Mouse (Mus musculus) ES-Bruce4 (cell line): Measurements from ENCODE around the gene Vps25. TPM values are rescaled to one million over a fixed set of nuclear protein-coding genes. Genes with fewer than 3 reads are reported as not detected.

Source experiments
- H3K27ac ChIP-seq: 2 replicates; pipeline ENCODE4 v1.5.1; 2012; ENCODE audit warnings: low read length, inconsistent platforms; ENCODE audit not compliant: insufficient read depth
- H3K27me3 ChIP-seq: 2 replicates; pipeline ENCODE4 v1.6.1; 2012; ENCODE audit warnings: mild to moderate bottlenecking, low read length, inconsistent platforms; ENCODE audit not compliant: control insufficient read depth, poor library complexity, insufficient read depth, severe bottlenecking
- H3K36me3 ChIP-seq: 2 replicates; pipeline ENCODE4 v1.6.1; 2012; ENCODE audit warnings: inconsistent platforms, mild to moderate bottlenecking, low read length, moderate library complexity; ENCODE audit not compliant: control insufficient read depth, poor library complexity, insufficient read depth, severe bottlenecking
- H3K4me1 ChIP-seq: one replicate; pipeline ENCODE4 v1.8.1; 2011; ENCODE audit warnings: low read length; ENCODE audit not compliant: control insufficient read depth, insufficient read depth
- H3K4me3 ChIP-seq: 2 replicates; pipeline ENCODE4 v1.5.1; 2011; ENCODE audit warnings: low read depth, mild to moderate bottlenecking, low read length
- H3K9ac ChIP-seq: 2 replicates; pipeline ENCODE4 v1.6.1; 2012; ENCODE audit warnings: low read depth, mild to moderate bottlenecking, inconsistent platforms; ENCODE audit not compliant: poor library complexity, severe bottlenecking
- H3K9me3 ChIP-seq: replicated peaks from 2 replicates; pipeline ENCODE4 v1.6.1; 2012; ENCODE audit warnings: mild to moderate bottlenecking, low read length, inconsistent platforms; ENCODE audit not compliant: control insufficient read depth, poor library complexity, insufficient read depth, severe bottlenecking
- CTCF ChIP-seq: IDR thresholded peaks from one replicate; pipeline ENCODE4 v1.8.1; 2011; ENCODE audit warnings: low read depth, low read length
- EP300 ChIP-seq: IDR thresholded peaks from 2 replicates; pipeline ENCODE4 v1.6.1; 2011; ENCODE audit warnings: low read depth, low read length; ENCODE audit not compliant: insufficient read depth
- POLR2A ChIP-seq: IDR thresholded peaks from one replicate; pipeline ENCODE4 v1.8.1; 2011; ENCODE audit warnings: low read length; ENCODE audit not compliant: insufficient read depth
- polyA plus RNA-seq: library from polyadenylated mRNA; stranded (reverse); fragments of >200 nt; gene quantifications from 2 replicates; pipeline ENCODE4 v1.2.4, GENCODE M21; 2011; ENCODE audit warnings: low read depth; ENCODE audit not compliant: missing spikeins, insufficient read depth, insufficient read length

The Vps25 gene
- 135 and 143 TPM in 2 replicates for polyA plus RNA-seq

GRCm38 (mm10) chr11:101253613-101254389, at the start of gene Vps25:
Vps25 (plus strand) TSS chr11:101253707.
- Histone ChIP-seq H3K9me3 (no peaks in the 10 kb centered on the region), H3K27me3 (no peaks in the 10 kb centered on the region), H3K36me3 (0 out of 2 replicates have a peak, but pooled peaks cover 12% of the 10 kb centered on the region), H3K4me1 (no peaks in the 10 kb centered on the region), H3K4me3 (peak within 1 kb of the TSS; percentile 97), H3K27ac (0 out of 2 replicates have a peak within 1 kb of the TSS, but pooled peaks have one; percentile 26), H3K9ac (peak within 1 kb of the TSS; percentile 92)
- TF ChIP-seq EP300 (0 out of 2 replicates have a peak, but pooled peaks have one; percentile 28), POLR2A (peak; percentile 56), CTCF (no peak)

GRCm38 (mm10) chr11:101211970-101212369, 41.5 kb upstream of the Vps25 start:
- no peak overlapping the region for H3K27ac ChIP-seq
- H3K36me3 ChIP-seq = peaks cover 45% of the 10 kb centered on the region
- H3K4me3 ChIP-seq = no peak overlapping the region
- H3K9ac ChIP-seq = no peak overlapping the region
- no peaks in the 10 kb centered on the region for H3K9me3 ChIP-seq
- H3K4me1 ChIP-seq = no peaks in the 10 kb centered on the region
- no peaks in the 10 kb centered on the region for H3K27me3 ChIP-seq
- TF ChIP-seq POLR2A (no peak), EP300 (no peak), CTCF (peak; percentile 2)

- Histone ChIP-seq H3K9me3 (no peaks in the 10 kb centered on the region), H3K4me1 (no peaks in the 10 kb centered on the region), H3K27ac (no peak overlapping the region), H3K9ac (no peak overlapping the region), H3K4me3 (no peak overlapping the region), H3K36me3 (peaks cover 31% of the 10 kb centered on the region), H3K27me3 (no peaks in the 10 kb centered on the region)
- TF ChIP-seq EP300 (no peak), POLR2A (no peak), CTCF (no peak)
These were observed 36.6 kb upstream of the Vps25 start for GRCm38 (mm10) chr11:101216936-101217335.

- Histone ChIP-seq H3K27ac (no peak overlapping the region), H3K27me3 (no peaks in the 10 kb centered on the region), H3K36me3 (peaks cover 30% of the 10 kb centered on the region), H3K4me1 (no peaks in the 10 kb centered on the region), H3K4me3 (no peak overlapping the region), H3K9ac (no peak overlapping the region), H3K9me3 (no peaks in the 10 kb centered on the region)
- no peak for TF ChIP-seq POLR2A
These were observed 35.0 kb upstream of the Vps25 start for GRCm38 (mm10) chr11:101218436-101219055.

- no peak overlapping the region for H3K9ac ChIP-seq
- peaks cover 13% of the 10 kb centered on the region for H3K36me3 ChIP-seq
- TF ChIP-seq EP300 (no peak), CTCF (no peak), POLR2A (no peak)
- H3K4me1 ChIP-seq = no peaks in the 10 kb centered on the region
- no peaks in the 10 kb centered on the region for H3K9me3 ChIP-seq
- H3K4me3 ChIP-seq = no peak overlapping the region
- H3K27ac ChIP-seq = no peak overlapping the region
- no peaks in the 10 kb centered on the region for H3K27me3 ChIP-seq
These were observed 32.7 kb upstream of the Vps25 start for GRCm38 (mm10) chr11:101220853-101221252.
